Mouse (Mus musculus): ENCODE measurements around the gene Clcn3. TPM values are rescaled to one million over a fixed set of nuclear protein-coding genes. Genes with fewer than 3 reads are reported as not detected.

The Clcn3 gene
- polyA plus RNA-seq, 1 experiment, result 27.0 TPM

DNA sequence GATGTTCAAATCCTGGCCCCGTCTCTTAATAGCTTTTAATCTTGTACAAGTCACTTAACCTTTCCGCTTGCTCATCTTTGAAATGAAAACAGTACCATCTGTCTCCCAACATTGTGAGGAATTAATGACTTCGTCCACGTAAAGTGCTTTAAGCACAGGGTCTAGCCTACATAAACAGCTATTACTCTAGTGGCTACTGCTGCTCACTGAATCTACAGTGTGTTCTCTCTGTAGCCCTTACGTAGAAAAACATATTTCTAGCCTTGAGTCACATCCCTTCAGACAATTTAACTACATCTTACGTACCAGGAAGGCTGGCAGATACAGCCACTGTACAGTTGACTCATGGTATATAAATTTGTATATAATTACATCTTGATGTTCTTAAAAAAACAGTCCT, 118.2 kb downstream of the Clcn3 start:
- Histone ChIP-seq H3K27me3 (replicated peaks; ENCODE audit: control insufficient read depth, insufficient read depth, low read length) (no peaks in the 10 kb centered on the region), H3K4me3 (ENCODE audit: insufficient read depth, low read depth, low read length) (no peak overlapping the region), H3K27ac (ENCODE audit: insufficient read depth, low read depth, low read length) (no peak overlapping the region), H3K36me3 (ENCODE audit: control insufficient read depth, insufficient read depth, low read length) (no peaks in the 10 kb centered on the region), H3K4me1 (ENCODE audit: control insufficient read depth, insufficient read depth, low read length) (peaks cover 5% of the 10 kb centered on the region)
- no peak for DNase-seq
- TF ChIP-seq POLR2A (IDR thresholded peaks at IDR 0.05; ENCODE audit: low read depth, low read length) (no peak), CTCF (conservative IDR thresholded peaks at IDR 0.05; ENCODE audit: insufficient read depth, insufficient read length, low read depth, low read length) (no peak)
- 87% methylated on average over 6 of the region's 6 CpGs for WGBS

DNA sequence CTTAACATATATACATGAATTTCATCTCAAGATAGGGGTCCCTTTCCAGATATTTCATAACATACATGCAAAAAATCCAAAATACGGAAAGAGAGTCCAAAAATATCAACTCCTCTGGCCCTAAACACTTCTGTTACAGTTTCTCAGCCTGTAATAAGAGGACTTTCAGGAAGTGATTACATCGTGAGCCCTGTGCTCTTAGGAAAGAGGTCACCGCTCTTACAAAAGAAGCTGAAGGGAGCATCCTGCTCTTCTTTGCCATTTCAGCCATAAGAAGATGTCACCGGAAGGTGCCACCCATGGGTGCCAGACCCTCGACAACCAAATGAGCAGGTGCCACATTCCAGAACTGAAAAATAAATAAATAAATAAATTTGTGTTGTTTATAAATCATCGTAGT, 121.3 kb downstream of the Clcn3 start:
- TF ChIP-seq POLR2A (IDR thresholded peaks at IDR 0.05; ENCODE audit: low read depth, low read length) (no peak), CTCF (conservative IDR thresholded peaks at IDR 0.05; ENCODE audit: insufficient read depth, insufficient read length, low read depth, low read length) (no peak)
- no peaks in the 10 kb centered on the region for H3K27me3 ChIP-seq (replicated peaks; ENCODE audit: control insufficient read depth, insufficient read depth, low read length)
- H3K27ac ChIP-seq (ENCODE audit: insufficient read depth, low read depth, low read length), result no peak overlapping the region
- no peaks in the 10 kb centered on the region for H3K4me1 ChIP-seq (ENCODE audit: control insufficient read depth, insufficient read depth, low read length)
- WGBS, result 92% methylated on average over 6 of the region's 6 CpGs
- H3K4me3 ChIP-seq (ENCODE audit: insufficient read depth, low read depth, low read length), result no peak overlapping the region
- no peaks in the 10 kb centered on the region for H3K36me3 ChIP-seq (ENCODE audit: control insufficient read depth, insufficient read depth, low read length)
- DNase-seq, result no peak

DNA sequence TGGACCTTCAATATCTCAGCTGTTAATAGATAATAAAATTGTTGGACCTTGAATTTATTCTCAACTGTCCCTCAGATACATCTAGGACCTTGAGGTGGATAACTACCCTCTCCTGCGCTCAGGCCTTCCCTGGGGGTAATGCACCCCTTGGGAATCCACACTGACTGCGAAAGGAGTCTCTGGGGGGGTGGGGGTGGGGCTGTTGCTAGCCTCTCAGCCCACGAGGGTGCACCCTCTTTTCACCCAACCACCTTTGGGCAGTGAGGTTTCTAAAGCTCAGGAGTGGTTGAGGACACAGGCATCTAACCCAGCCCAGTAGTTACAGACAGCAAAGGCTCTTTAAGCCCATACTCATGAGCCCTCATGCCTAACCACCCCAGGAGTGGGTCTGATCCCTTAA, 122.4 kb downstream of the Clcn3 start:
- DNase-seq, result no peak
- no peaks in the 10 kb centered on the region for H3K36me3 ChIP-seq (ENCODE audit: control insufficient read depth, insufficient read depth, low read length)
- no peak overlapping the region for H3K27ac ChIP-seq (ENCODE audit: insufficient read depth, low read depth, low read length)
- no peak overlapping the region for H3K4me3 ChIP-seq (ENCODE audit: insufficient read depth, low read depth, low read length)
- no peaks in the 10 kb centered on the region for H3K4me1 ChIP-seq (ENCODE audit: control insufficient read depth, insufficient read depth, low read length)
- H3K27me3 ChIP-seq (replicated peaks; ENCODE audit: control insufficient read depth, insufficient read depth, low read length), result no peaks in the 10 kb centered on the region
- WGBS, result 66% methylated on average over 3 of the region's 3 CpGs
- TF ChIP-seq CTCF (conservative IDR thresholded peaks at IDR 0.05; ENCODE audit: insufficient read depth, insufficient read length, low read depth, low read length) (no peak), POLR2A (IDR thresholded peaks at IDR 0.05; ENCODE audit: low read depth, low read length) (no peak)

Other genes with a start within 250 kb of the Clcn3 start
- 3.9 and 6.5 TPM in 2 replicates for gene Hpf1, start 92.9 kb downstream of the Clcn3 start, polyA plus RNA-seq (2012; rRNA removed)
- 2.9 and 3.4 TPM in 2 replicates for gene Nek1, start 9.9 kb upstream of the Clcn3 start, polyA plus RNA-seq (2012; rRNA removed)
- gene Sh3rf1, start 240.6 kb upstream of the Clcn3 start, polyA plus RNA-seq (2012; rRNA removed), result 14.4 and 15.3 TPM in 2 replicates